Mouse (Mus musculus): ENCODE measurements around the gene Mc1r. TPM values are rescaled to one million over a fixed set of nuclear protein-coding genes. Genes with fewer than 3 reads are reported as not detected.

Gene Mc1r
- polyA plus RNA-seq, 1 experiment: not detected

DNA sequence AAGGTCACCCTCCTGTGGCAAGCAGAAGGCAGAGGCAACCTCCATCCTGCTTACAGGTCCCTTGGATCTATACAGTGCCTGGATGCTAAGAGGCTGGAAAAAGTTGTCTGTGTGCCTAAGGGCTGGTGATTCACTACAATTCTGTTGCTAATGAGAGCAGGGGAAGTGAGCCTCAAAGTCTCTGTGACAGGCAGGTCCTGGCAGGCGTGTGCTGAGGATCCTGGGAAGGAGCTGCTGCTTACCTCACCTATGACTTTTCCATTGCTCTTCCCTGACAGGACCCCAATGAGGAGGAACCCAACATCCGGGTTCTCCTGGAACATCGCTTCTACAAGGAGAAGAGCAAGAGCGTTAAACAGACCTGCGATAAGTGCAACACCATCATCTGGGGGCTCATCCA is 47.0 kb downstream of the Mc1r start:
- no peak for TF ChIP-seq CTCF (IDR thresholded peaks at IDR 0.05; ENCODE audit: insufficient read depth, low read length)
- TF ChIP-seq POLR2A (IDR thresholded peaks at IDR 0.05; ENCODE audit: borderline replicate concordance, extremely low read depth, low read depth, low read length): no peak
- Histone ChIP-seq H3K4me1 (ENCODE audit: control insufficient read depth, insufficient read depth, low read length) (no peaks in the 10 kb centered on the region), H3K4me3 (replicated peaks; ENCODE audit: extremely low read depth, low read depth, low read length) (no peak overlapping the region)
- WGBS: 87% methylated on average over 5 of the region's 5 CpGs
- no peak for DNase-seq

DNA sequence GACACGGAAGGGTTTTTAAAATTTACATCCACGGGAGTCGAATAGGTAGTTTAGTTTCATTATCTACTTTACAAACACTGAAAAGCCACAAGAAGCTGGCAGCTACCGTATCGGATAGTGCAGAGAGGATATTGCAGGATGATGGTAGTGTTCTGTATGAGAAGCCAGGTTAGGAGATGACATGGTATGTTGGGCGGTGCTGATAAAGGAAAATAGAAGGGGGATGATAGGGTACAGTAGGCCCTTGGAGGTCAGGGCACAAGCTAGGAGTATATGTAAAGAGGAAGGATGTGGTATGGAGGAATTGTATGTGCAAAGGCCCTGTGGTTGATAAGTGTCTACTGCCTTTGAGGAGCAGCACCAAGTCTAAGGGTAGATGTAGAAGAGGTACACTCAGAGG is 47.7 kb downstream of the Mc1r start:
- WGBS: 94% methylated on average over 6 of the region's 6 CpGs
- Histone ChIP-seq H3K4me3 (replicated peaks; ENCODE audit: extremely low read depth, low read depth, low read length) (no peak overlapping the region), H3K4me1 (ENCODE audit: control insufficient read depth, insufficient read depth, low read length) (no peaks in the 10 kb centered on the region)
- no peak for TF ChIP-seq POLR2A (IDR thresholded peaks at IDR 0.05; ENCODE audit: borderline replicate concordance, extremely low read depth, low read depth, low read length)
- no peak for TF ChIP-seq CTCF (IDR thresholded peaks at IDR 0.05; ENCODE audit: insufficient read depth, low read length)
- no peak for DNase-seq

Other genes starting within 250 kb of the Mc1r start
- gene Sult5a1, start 248.8 kb upstream of the Mc1r start, polyA plus RNA-seq (2012; rRNA removed): 35.3 and 45.2 TPM in 2 replicates
- gene Dpep1, start 220.9 kb upstream of the Mc1r start, polyA plus RNA-seq (2012; rRNA removed): 210 and 267 TPM in 2 replicates
- gene Chmp1a, start 194.3 kb upstream of the Mc1r start, polyA plus RNA-seq (2012; rRNA removed): 73.2 and 99.8 TPM in 2 replicates
- gene Spata33, start 194.3 kb upstream of the Mc1r start, polyA plus RNA-seq (2012; rRNA removed): 2.8 and 3.1 TPM in 2 replicates
- gene Cdk10, start 182.3 kb upstream of the Mc1r start, polyA plus RNA-seq (2012; rRNA removed): 48.5 and 60.3 TPM in 2 replicates
- 8.3 and 9.6 TPM in 2 replicates for gene Spata2l, start 170.9 kb upstream of the Mc1r start, polyA plus RNA-seq (2012; rRNA removed)
- gene Zfp276, start 152.9 kb upstream of the Mc1r start, polyA plus RNA-seq (2012; rRNA removed): 34.1 and 37.8 TPM in 2 replicates
- gene Vps9d1, start 152.8 kb upstream of the Mc1r start, polyA plus RNA-seq (2012; rRNA removed): 83.9 and 94.4 TPM in 2 replicates
- 17.8 and 21.8 TPM in 2 replicates for gene Fanca, start 88.5 kb upstream of the Mc1r start, polyA plus RNA-seq (2012; rRNA removed)
- 5.2 TPM in 2 replicates for gene Spire2, start 74.4 kb upstream of the Mc1r start, polyA plus RNA-seq (2012; rRNA removed)
- gene Tcf25, start 33.4 kb upstream of the Mc1r start, polyA plus RNA-seq (2012; rRNA removed): 150 and 188 TPM in 2 replicates
- gene Tubb3, start 4.3 kb downstream of the Mc1r start, polyA plus RNA-seq (2012; rRNA removed): 1.2 and 1.4 TPM in 2 replicates
- 23.0 and 30.9 TPM in 2 replicates for gene Def8, start 16.4 kb downstream of the Mc1r start, polyA plus RNA-seq (2012; rRNA removed)
- gene Afg3l1, start 70.8 kb downstream of the Mc1r start, polyA plus RNA-seq (2012; rRNA removed): 13.0 and 21.4 TPM in 2 replicates
- gene Dbndd1, start 108.4 kb downstream of the Mc1r start, polyA plus RNA-seq (2012; rRNA removed): 1.8 and 2.6 TPM in 2 replicates
- gene Gas8, start 111.7 kb downstream of the Mc1r start, polyA plus RNA-seq (2012; rRNA removed): 9.2 and 14.0 TPM in 2 replicates
- gene Rhou, start 246.8 kb downstream of the Mc1r start, polyA plus RNA-seq (2012; rRNA removed): 5.0 and 8.0 TPM in 2 replicates